Mouse (Mus musculus) inflammation-experienced regulatory T-cells, adult 6 months (primary cell): ENCODE data around the gene Gm4027. TPM values are rescaled to one million over a fixed set of nuclear protein-coding genes. Genes with fewer than 3 reads are reported as not detected.
"Not testable (repeated sequence)": the region's sequence is repeated elsewhere in the genome, so short reads cannot be mapped to it uniquely, and the experiment has no call there.

Experiments
- ATAC-seq: one replicate; pipeline ENCODE4 v1.8.0; 2017
- polyA plus RNA-seq, 3 experiments: library from polyadenylated mRNA; unstranded; fragments of 100-300 nt; shearing (Covaris generic); gene quantifications; one replicate each; pipeline ENCODE4 v1.2.1; 2017

Gm4027 gene
- polyA plus RNA-seq, result not detected

DNA sequence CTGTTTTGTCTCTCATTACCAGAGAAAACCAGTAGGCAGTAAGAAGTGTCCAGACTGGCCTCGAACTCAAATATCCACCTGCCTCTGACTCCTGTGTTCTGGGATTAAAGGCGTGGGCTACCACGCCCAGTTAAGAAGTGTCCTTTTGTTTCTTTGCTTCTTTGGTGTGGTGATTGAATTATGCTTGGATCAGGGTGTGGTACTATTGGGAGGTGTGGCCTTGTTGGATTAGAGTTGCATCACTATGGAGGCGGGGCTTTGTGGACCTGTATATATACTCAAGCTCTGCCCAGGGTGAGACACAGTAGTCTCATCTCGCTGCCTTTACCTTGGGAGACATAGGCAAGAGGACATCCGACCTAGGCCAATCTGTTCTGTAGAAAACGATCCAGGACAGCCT lies at the start of gene Gm4027:
Gene Gm4027 (plus strand): TSS at position 301 of the 400 bp plus-strand sequence.
- not testable (repeated sequence) for ATAC-seq

DNA sequence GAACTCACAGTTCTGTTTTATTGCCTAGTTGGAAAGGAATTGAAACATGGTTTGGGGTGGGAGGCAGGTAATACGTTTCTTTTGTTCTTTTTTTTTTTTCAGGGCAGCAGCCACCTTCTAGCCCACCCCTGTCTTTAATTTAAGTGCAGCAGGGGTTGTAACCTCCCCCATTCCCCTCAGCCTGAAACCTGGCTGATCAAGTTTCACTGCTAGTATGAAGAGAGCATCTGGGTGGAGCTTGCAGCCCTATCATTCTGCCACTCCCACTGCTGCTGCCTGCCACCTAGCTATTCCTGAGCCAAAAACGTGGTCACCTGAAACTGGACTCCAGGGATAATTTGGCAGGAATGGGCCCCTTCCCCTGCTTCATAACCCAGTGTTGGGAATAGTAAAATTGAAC lies 17.3 kb upstream of the Gm4027 start:
- not testable (repeated sequence) for ATAC-seq

DNA sequence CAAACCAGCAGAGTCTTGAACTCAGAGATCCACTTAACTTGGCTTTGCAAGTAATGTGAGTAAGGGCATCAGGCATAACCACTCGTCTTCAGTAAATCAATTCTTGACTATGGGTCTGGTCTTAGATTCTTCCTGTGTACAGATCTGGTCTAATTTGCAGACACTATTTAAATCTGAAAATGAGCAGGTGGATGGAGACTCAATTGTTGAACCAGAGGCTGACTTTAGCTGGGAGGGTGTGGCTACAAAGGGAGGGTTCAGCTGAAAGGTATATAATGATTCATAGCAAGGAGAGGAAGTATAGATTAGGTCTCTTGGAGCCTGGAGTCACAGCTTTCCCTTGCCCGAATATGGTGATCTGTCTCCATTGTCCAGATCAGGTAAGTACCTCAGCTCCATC lies 16.3 kb upstream of the Gm4027 start, which contains the start of gene Oog1:
Gene Oog1 (plus strand): TSS at position 301 of the 400 bp plus-strand sequence.
- ATAC-seq, result not testable (repeated sequence)

DNA sequence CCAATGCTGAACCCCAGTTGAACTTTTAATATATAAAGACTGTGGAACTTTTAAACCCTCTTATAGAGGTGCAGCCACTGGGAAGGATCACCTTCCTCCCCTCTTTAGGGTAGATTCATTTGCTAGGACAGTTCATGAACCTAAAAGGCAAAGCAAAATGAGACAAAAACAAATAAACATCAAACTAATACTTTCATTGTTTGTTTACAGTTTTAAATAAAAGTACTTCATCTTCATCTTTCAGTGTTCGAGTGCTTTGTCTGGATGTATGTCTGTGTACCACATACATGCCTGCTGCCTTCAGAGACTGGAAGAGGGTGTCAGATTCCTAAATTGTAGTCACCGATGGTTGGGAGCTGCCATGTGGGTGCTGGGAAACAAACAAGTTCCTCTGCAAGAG lies 25.9 kb downstream of the Gm4027 start, which contains the start of gene Gm16381:
Gene Gm16381 (minus strand): TSS at position 101 of the 400 bp plus-strand sequence.
- not testable (repeated sequence) for ATAC-seq

DNA sequence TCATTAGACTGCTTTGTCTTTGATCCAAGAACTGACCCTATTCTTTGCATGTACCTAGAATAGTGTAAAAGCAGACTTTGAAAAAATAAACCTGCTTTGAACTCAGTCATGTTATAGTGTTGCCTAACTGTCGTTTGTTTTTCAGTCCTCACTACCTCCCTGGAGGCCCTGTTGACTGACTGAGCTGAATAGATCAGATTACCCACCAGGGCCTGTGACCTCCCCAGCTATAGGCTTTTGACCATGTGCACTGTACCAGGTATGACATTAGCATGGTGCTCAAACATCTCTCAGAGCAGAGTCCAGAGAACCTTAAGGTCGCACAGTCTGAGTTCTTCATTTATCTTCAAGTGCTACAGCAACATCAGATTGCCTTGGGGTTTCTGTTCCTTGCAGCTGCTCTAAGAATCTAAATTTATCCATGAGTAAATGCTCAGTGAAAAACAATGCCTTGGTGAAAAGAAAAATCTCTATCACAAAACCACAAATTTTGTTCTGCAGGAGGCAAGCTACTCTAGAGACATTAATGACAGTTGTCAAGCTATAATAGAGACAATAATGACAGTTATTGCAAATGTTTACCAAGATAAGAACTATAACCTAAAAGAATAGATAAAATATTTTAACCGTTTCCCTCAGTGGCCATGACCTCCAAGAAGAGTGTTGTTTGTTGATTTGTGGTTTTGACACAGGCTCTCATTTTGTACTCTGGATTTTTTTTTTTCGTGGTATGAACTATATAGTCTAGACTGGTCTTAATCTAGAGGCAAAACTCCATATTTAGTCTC lies 34.4 kb downstream of the Gm4027 start:
- not testable (repeated sequence) for ATAC-seq

Other genes with a start within 250 kb of the Gm4027 start
- 10 to 100 TPM; 69.9 to 85.2 (median 72.4) TPM for gene Sptlc2, start 230.5 kb upstream of the Gm4027 start, polyA plus RNA-seq
- gene Slirp, start 175.0 kb upstream of the Gm4027 start, polyA plus RNA-seq, result 100 to 1,000 TPM in 2 of 3 experiments, 10 to 100 TPM in 1; 83.7 to 126 (median 118) TPM
- 10 to 100 TPM; 44.0 to 72.1 (median 63.5) TPM for gene Alkbh1, start 174.9 kb upstream of the Gm4027 start, polyA plus RNA-seq
- 100 to 1,000 TPM; 207 to 236 (median 223) TPM for gene Snw1, start 146.6 kb upstream of the Gm4027 start, polyA plus RNA-seq
- not detected for gene Gm5788, start 124.1 kb upstream of the Gm4027 start, polyA plus RNA-seq
- gene Gm8300, start 104.6 kb upstream of the Gm4027 start, polyA plus RNA-seq, result not detected
- not detected for gene Oog1, start 16.2 kb upstream of the Gm4027 start, polyA plus RNA-seq
- gene Gm16381, start 25.8 kb downstream of the Gm4027 start, polyA plus RNA-seq, result not detected
- gene Gm21319, start 156.9 kb downstream of the Gm4027 start, polyA plus RNA-seq, result not detected
- gene Gm21936, start 176.6 kb downstream of the Gm4027 start, polyA plus RNA-seq, result not detected
- not detected for gene BB287469, start 197.7 kb downstream of the Gm4027 start, polyA plus RNA-seq
- not detected for gene Gm2001, start 223.5 kb downstream of the Gm4027 start, polyA plus RNA-seq